26 mouse cellular contexts compared by ENCODE assay signal in genomic region chr5:16191165-16191564, GRCm38 (mm10).
"Had no signal": no experiment of that assay in that cellular context is flagged by ENCODE, and none has a peak within 500 bp of the region (broad histone marks: within the 10 kb centered on the region; RNA-seq: fewer than 3 reads in every experiment).

No protein-coding gene starts in this region.

- H3K27ac ChIP-seq: heart, adult 2 months; heart, embryonic 13.5 days; heart, embryonic 15.5 days; hindbrain, embryonic 13.5 days; hindbrain, embryonic 15.5 days; hindbrain, postnatal 0 days; kidney, embryonic 15.5 days; kidney, postnatal 0 days; layer of hippocampus, adult 2 months; left cerebral cortex, adult 2 months; limb, embryonic 10.5 days; limb, embryonic 12.5 days had no signal

- H3K4me3 ChIP-seq: heart, adult 2 months; heart, embryonic 13.5 days; heart, embryonic 15.5 days; hindbrain, embryonic 13.5 days; hindbrain, embryonic 15.5 days; kidney, embryonic 15.5 days; layer of hippocampus, adult 2 months; left cerebral cortex, adult 2 months; limb, embryonic 10.5 days; limb, embryonic 12.5 days had no signal

- ATAC-seq: hindbrain, postnatal 0 days; intestine, embryonic 16.5 days had no signal

- DNase-seq: gastrocnemius, postnatal 14 days; gastrocnemius, postnatal 36 days; heart, adult 11 months; heart, adult 2 months; heart, postnatal 14 days; heart, postnatal 36 days; kidney, adult 11 months; kidney, adult 2 months; kidney, adult 9 months; kidney, postnatal 14 days; kidney, postnatal 4 days; liver had no signal

- H3K9ac ChIP-seq: heart, embryonic 13.5 days; heart, embryonic 15.5 days; hindbrain, embryonic 13.5 days; hindbrain, embryonic 15.5 days; kidney, embryonic 15.5 days; limb, embryonic 12.5 days had no signal

- H3K9me3 ChIP-seq: heart, embryonic 13.5 days; heart, embryonic 15.5 days; hindbrain, embryonic 13.5 days; hindbrain, embryonic 15.5 days; kidney, embryonic 15.5 days; limb, embryonic 10.5 days; limb, embryonic 12.5 days had no signal

- H3K4me2 ChIP-seq: heart, embryonic 11.5 days; heart, embryonic 13.5 days; heart, embryonic 15.5 days; hindbrain, embryonic 13.5 days; hindbrain, embryonic 15.5 days; kidney, embryonic 15.5 days; limb, embryonic 12.5 days; liver, embryonic 11.5 days had no signal

- H3K4me1 ChIP-seq: heart, embryonic 15.5 days; hindbrain, embryonic 13.5 days; hindbrain, embryonic 15.5 days; kidney, embryonic 15.5 days; limb, embryonic 10.5 days; limb, embryonic 12.5 days had no signal

- H3K36me3 ChIP-seq: heart, embryonic 15.5 days; hindbrain, embryonic 13.5 days; hindbrain, embryonic 15.5 days; kidney, embryonic 15.5 days; limb, embryonic 10.5 days; limb, embryonic 12.5 days had no signal

- H3K27me3 ChIP-seq: heart, embryonic 13.5 days; heart, embryonic 15.5 days; hindbrain, embryonic 13.5 days; hindbrain, embryonic 15.5 days; kidney, embryonic 15.5 days; limb, embryonic 12.5 days had no signal
